Mouse (Mus musculus) MEL (cell line): Measurements from ENCODE around the gene Hmgb3. TPM values are rescaled to one million over a fixed set of nuclear protein-coding genes. Genes with fewer than 3 reads are reported as not detected.
A peak's percentile ranks its signal among the peaks of the same experiment; 100 is the strongest.

Experiments used
- DNase-seq: peaks from one replicate; pipeline ENCODE4 v3.0.0; 2011; ENCODE audit warnings: low read depth, low spot score
- H3K27ac ChIP-seq: 2 replicates; pipeline ENCODE4 v1.5.1; 2012; ENCODE audit warnings: low read depth, mild to moderate bottlenecking, control low read depth, low read length, moderate library complexity; ENCODE audit not compliant: control insufficient read depth
- H3K27me3 ChIP-seq, 2 experiments: fragments of 150-350 bp in 1 of 2; sonication (generic) in 1 of 2; 2 replicates each; pipeline ENCODE4 v1.6.1; 2012; ENCODE audit warnings: low read length in 2 of 2, mild to moderate bottlenecking in 2 of 2, improper control_type of control experiment in 1 of 2, moderate library complexity in 1 of 2; ENCODE audit not compliant: insufficient read depth in 2 of 2, control insufficient read depth in 1 of 2
- H3K36me3 ChIP-seq, 2 experiments: 2 replicates each; pipeline ENCODE4 v1.6.1; 2012 to 2014; ENCODE audit warnings: low read length in 2 of 2, improper control_type of control experiment in 1 of 2, inconsistent platforms in 1 of 2, mild to moderate bottlenecking in 1 of 2; ENCODE audit not compliant: insufficient read depth in 2 of 2, control insufficient read depth in 1 of 2
- H3K4me1 ChIP-seq, 2 experiments: fragments of 150-350 bp in 1 of 2; sonication (generic) in 1 of 2; 2 replicates each; pipeline ENCODE4 v1.6.1; 2012; ENCODE audit warnings: low read length in 2 of 2, improper control_type of control experiment in 1 of 2, mild to moderate bottlenecking in 1 of 2; ENCODE audit not compliant: insufficient read depth in 2 of 2, control insufficient read depth in 1 of 2
- H3K4me3 ChIP-seq, 2 experiments: fragments of 150-350 bp in 1 of 2; sonication (generic) in 1 of 2; 2 replicates each; pipeline ENCODE4 v1.5.1; 2012; ENCODE audit warnings: low read depth in 2 of 2, low read length in 2 of 2, mild to moderate bottlenecking in 2 of 2, moderate library complexity in 2 of 2, control low read depth in 1 of 2, improper control_type of control experiment in 1 of 2; ENCODE audit not compliant: control insufficient read depth in 1 of 2, insufficient read depth in 1 of 2
- H3K79me2 ChIP-seq: 2 replicates; pipeline ENCODE4 v1.6.1; 2012; ENCODE audit warnings: mild to moderate bottlenecking, low read length, moderate library complexity; ENCODE audit not compliant: control insufficient read depth, poor library complexity, insufficient read depth
- H3K9ac ChIP-seq: 2 replicates; pipeline ENCODE4 v1.6.1; 2012; ENCODE audit warnings: low read depth, mild to moderate bottlenecking, control low read depth, low read length, moderate library complexity; ENCODE audit not compliant: control insufficient read depth, poor library complexity, severe bottlenecking
- H3K9me3 ChIP-seq: fragments of 150-350 bp; sonication (generic); replicated peaks from 2 replicates; pipeline ENCODE4 v1.6.1; 2012; ENCODE audit warnings: mild to moderate bottlenecking, low read length, improper control_type of control experiment, moderate library complexity; ENCODE audit not compliant: insufficient read depth
- CHD2 ChIP-seq: IDR thresholded peaks from 2 replicates; pipeline ENCODE4 v1.6.1; 2011; ENCODE audit warnings: low read length, improper control_type of control experiment
- CTCF ChIP-seq, 3 experiments: IDR thresholded peaks in 2 of 3; conservative IDR thresholded peaks in 1 of 3; 2 replicates each; pipeline ENCODE4 v1.5.1; 2011 to 2012; ENCODE audit warnings: low read length in 3 of 3, low read depth in 2 of 3, mild to moderate bottlenecking in 2 of 3, improper control_type of control experiment in 1 of 3, inconsistent platforms in 1 of 3, mixed read lengths in 1 of 3, moderate library complexity in 1 of 3; ENCODE audit not compliant: control insufficient read depth in 1 of 3, insufficient read depth in 1 of 3, poor library complexity in 1 of 3, severe bottlenecking in 1 of 3
- GATA1 ChIP-seq: IDR thresholded peaks from 2 replicates; pipeline ENCODE4 v1.6.1; 2011; ENCODE audit warnings: low read depth, low read length, improper control_type of control experiment
- MAX ChIP-seq: IDR thresholded peaks from 2 replicates; pipeline ENCODE4 v1.6.1; 2011; ENCODE audit warnings: low read length, improper control_type of control experiment
- MYB ChIP-seq: IDR thresholded peaks from 2 replicates; pipeline ENCODE4 v1.6.1; 2011; ENCODE audit warnings: mild to moderate bottlenecking, low read depth, low read length, improper control_type of control experiment
- POLR2A ChIP-seq, 2 experiments: IDR thresholded peaks; 2 replicates each; pipeline ENCODE4 v1.6.1; 2011 to 2012; ENCODE audit warnings: low read length in 2 of 2, mild to moderate bottlenecking in 2 of 2, control low read depth in 1 of 2, improper control_type of control experiment in 1 of 2, low read depth in 1 of 2, moderate library complexity in 1 of 2; ENCODE audit not compliant: control insufficient read depth in 1 of 2, insufficient read depth in 1 of 2, poor library complexity in 1 of 2
- RAD21 ChIP-seq: IDR thresholded peaks from 2 replicates; pipeline ENCODE4 v1.6.1; 2011; ENCODE audit warnings: mild to moderate bottlenecking, low read depth, low read length, improper control_type of control experiment
- SIN3A ChIP-seq: IDR thresholded peaks from 2 replicates; pipeline ENCODE4 v1.6.1; 2012; ENCODE audit warnings: low read length, improper control_type of control experiment, inconsistent platforms
- SMC3 ChIP-seq: IDR thresholded peaks from 2 replicates; pipeline ENCODE4 v1.6.1; 2011; ENCODE audit warnings: low read depth, low read length, improper control_type of control experiment
- TAL1 ChIP-seq: IDR thresholded peaks from 2 replicates; pipeline ENCODE4 v1.6.1; 2012; ENCODE audit warnings: mild to moderate bottlenecking, inconsistent platforms, low read length, moderate library complexity, mixed read lengths
- TBP ChIP-seq: IDR thresholded peaks from 2 replicates; pipeline ENCODE4 v1.8.0; 2011; ENCODE audit warnings: low read depth, low read length, improper control_type of control experiment
- USF2 ChIP-seq, 2 experiments: IDR thresholded peaks; 2 replicates each; pipeline ENCODE4 v1.6.1; 2011 to 2012; ENCODE audit warnings: improper control_type of control experiment in 2 of 2, low read length in 2 of 2, borderline replicate concordance in 1 of 2, inconsistent platforms in 1 of 2, low read depth in 1 of 2, mild to moderate bottlenecking in 1 of 2; ENCODE audit not compliant: insufficient read depth in 1 of 2
- ZC3H11A ChIP-seq: IDR thresholded peaks from 2 replicates; pipeline ENCODE4 v1.6.1; 2012; ENCODE audit warnings: low read depth, mild to moderate bottlenecking, inconsistent platforms, low read length, improper control_type of control experiment
- polyA plus RNA-seq, 2 experiments: library from polyadenylated mRNA; stranded (reverse) in 1 of 2; unstranded in 1 of 2; fragments of >175 nt in 1 of 2; fragments of >200 nt in 1 of 2; gene quantifications; 2 replicates each; pipeline versions ENCODE4 v1.2.1 to v1.2.4; 2012; ENCODE audit warnings: low replicate concordance in 2 of 2, low read depth in 1 of 2; ENCODE audit not compliant: insufficient read length in 2 of 2, insufficient read depth in 1 of 2, missing spikeins in 1 of 2
- total RNA-seq: library from RNA; depleted of rRNA; stranded (reverse); fragments of 300-350 nt; gene quantifications from 2 replicates; pipeline ENCODE4 v1.2.3, GENCODE M21; 2012

Gene Hmgb3
- total and polyA plus RNA-seq, 3 experiments: 127 to 181 TPM; not detected in 1

DNA sequence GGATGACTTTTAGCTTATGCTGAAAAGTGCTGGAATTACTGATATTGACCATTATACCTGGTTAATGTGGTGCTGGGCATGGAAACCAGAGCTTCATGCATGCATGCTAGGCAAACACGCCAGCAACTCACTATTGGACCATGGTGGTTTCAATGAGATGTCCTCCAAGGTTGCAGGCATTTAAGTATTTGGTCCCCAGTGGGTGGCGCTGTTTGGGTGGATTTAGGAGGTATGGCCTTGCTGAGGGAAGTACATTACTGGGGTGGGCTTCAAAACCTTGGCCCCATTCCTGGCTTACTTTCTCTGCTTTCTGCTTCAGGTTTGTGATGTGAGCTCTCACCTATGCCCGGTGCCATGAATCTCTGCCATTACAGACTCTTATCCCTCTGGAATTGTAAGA, 23.1 kb upstream of the Hmgb3 start:
- H3K4me3 ChIP-seq: no peak overlapping the region
- DNase-seq: peak; percentile 53

DNA sequence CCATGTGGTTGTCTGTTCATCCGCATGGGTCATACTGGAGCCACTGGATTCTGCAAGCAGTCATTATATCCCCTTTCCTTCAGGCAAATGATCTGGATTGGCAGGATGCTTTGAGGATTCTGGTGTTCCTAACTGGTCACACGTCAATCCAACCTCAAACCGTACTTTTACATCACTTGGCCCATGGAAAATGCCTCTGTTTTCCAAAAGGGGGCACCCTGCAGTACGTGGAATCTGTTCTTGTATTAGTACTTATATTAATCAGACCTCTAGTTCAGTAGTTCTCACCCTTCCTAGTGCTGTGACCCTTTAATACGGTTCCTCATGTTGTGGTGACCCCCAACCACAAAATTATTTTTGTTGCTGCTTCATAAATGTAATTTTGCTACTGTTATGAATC, 21.6 kb upstream of the Hmgb3 start:
- no peak overlapping the region for H3K9ac ChIP-seq

More for the DNA sequence above, 23.1 kb upstream of the Hmgb3 start:
- Histone ChIP-seq H3K9me3 (no peaks in the 10 kb centered on the region), H3K36me3 (no peaks in the 10 kb centered on the region; a peak in 1 of 4 replicates), H3K27me3 (no peaks in the 10 kb centered on the region), H3K79me2 (no peaks in the 10 kb centered on the region), H3K9ac (no peak overlapping the region), H3K4me1 (peaks cover 0 to 6% of the 10 kb centered on the region in 2 experiments; a peak in 2 of 4 replicates), H3K27ac (no peak overlapping the region)
- peak; percentile 27; the same call in 1 of the 2 replicates for TF ChIP-seq RAD21
- TF ChIP-seq SMC3: peak; percentile 50
- no peak for TF ChIP-seq POLR2A (IDR thresholded peaks at IDR 0.05; ENCODE audit: control insufficient read depth in 1 of 2, insufficient read depth in 1 of 2, low read depth in 1 of 2, low read length in 2 of 2, poor library complexity in 1 of 2)
- no peak for TF ChIP-seq CHD2
- no peak for TF ChIP-seq GATA1
- TF ChIP-seq CTCF (IDR thresholded peaks at IDR 0.05 in 2 of 3, conservative IDR thresholded peaks at IDR 0.05 in 1 of 3; ENCODE audit: control insufficient read depth in 1 of 3, insufficient read depth in 1 of 3, low read depth in 2 of 3, low read length in 3 of 3, poor library complexity in 1 of 3, severe bottlenecking in 1 of 3): peak; percentile 22 to 53 (median 34); a peak in 5 of 6 replicates

DNA sequence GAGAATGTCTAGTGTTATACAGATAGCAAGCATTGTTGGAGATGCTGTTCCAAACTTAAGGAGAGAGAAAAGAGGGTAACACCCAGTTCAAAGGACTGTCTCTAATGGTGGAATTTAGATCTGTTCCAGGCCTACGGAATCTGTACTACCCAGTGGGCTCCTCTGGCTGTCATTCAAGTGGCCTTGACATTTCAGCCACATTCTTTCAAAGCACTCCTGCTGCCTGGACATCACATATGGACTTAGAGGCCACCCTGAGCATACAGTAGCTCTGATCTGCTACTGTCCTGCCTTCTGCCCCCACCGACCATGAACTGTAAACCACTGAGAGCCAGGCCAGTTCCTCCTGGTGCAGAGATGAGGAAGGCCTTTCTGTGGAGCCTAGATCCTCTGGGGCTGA, 17.9 kb upstream of the Hmgb3 start:
- no peak overlapping the region for H3K4me3 ChIP-seq
- H3K9ac ChIP-seq: no peak overlapping the region
- H3K27me3 ChIP-seq: no peaks in the 10 kb centered on the region
- TF ChIP-seq SIN3A: no peak
- no peak for TF ChIP-seq MAX
- no peak for TF ChIP-seq MYB
- H3K36me3 ChIP-seq: peaks cover 0 to 8% of the 10 kb centered on the region in 2 experiments; a peak in 2 of 4 replicates
- no peak overlapping the region for H3K27ac ChIP-seq
- H3K79me2 ChIP-seq: no peaks in the 10 kb centered on the region
- no peak for DNase-seq
- peaks cover 4 to 19% of the 10 kb centered on the region in 2 experiments; a peak in 3 of 4 replicates for H3K4me1 ChIP-seq
- no peaks in the 10 kb centered on the region for H3K9me3 ChIP-seq

More for the DNA sequence above, 21.6 kb upstream of the Hmgb3 start:
- Histone ChIP-seq H3K4me1 (no peaks in the 10 kb centered on the region; a peak in 1 of 4 replicates), H3K36me3 (no peaks in the 10 kb centered on the region), H3K27me3 (no peaks in the 10 kb centered on the region), H3K9me3 (no peaks in the 10 kb centered on the region), H3K4me3 (no peak overlapping the region), H3K79me2 (no peaks in the 10 kb centered on the region), H3K27ac (no peak overlapping the region)
- TF ChIP-seq CTCF (IDR thresholded peaks at IDR 0.05 in 2 of 3, conservative IDR thresholded peaks at IDR 0.05 in 1 of 3; ENCODE audit: control insufficient read depth in 1 of 3, insufficient read depth in 1 of 3, low read depth in 2 of 3, low read length in 3 of 3, poor library complexity in 1 of 3, severe bottlenecking in 1 of 3) (peak in 2 of 3 experiments; percentile 26 to 47; a peak in 3 of 6 replicates), ZC3H11A (peak; percentile 27; the same call in 1 of the 2 replicates), TBP (no peak), USF2 (IDR thresholded peaks at IDR 0.05; ENCODE audit: borderline replicate concordance in 1 of 2, insufficient read depth in 1 of 2, low read depth in 1 of 2, low read length in 2 of 2) (no peak), TAL1 (no peak), SMC3 (peak; percentile 53), RAD21 (peak; percentile 29)
- DNase-seq: no peak
